Mouse (Mus musculus) forelimb bud, embryonic 11.5 days (tissue): ENCODE measurements at regions not wholly inside any gene's neighbourhood (a gene's known extent, or its start where the extent isn't known, plus 50 kb on each side); places are given as distances from the start of the nearest gene placed in this dataset.
A peak's percentile ranks its signal among the peaks of the same experiment; 100 is the strongest.
"Not testable (repeated sequence)": the region's sequence is repeated elsewhere in the genome, so short reads cannot be mapped to it uniquely, and the experiment has no call there.

ENCODE experiments used
- DNase-seq: peaks from one replicate; pipeline ENCODE4 v3.0.0-alpha.2; 2012; ENCODE audit warnings: low read depth, low spot score

DNA sequence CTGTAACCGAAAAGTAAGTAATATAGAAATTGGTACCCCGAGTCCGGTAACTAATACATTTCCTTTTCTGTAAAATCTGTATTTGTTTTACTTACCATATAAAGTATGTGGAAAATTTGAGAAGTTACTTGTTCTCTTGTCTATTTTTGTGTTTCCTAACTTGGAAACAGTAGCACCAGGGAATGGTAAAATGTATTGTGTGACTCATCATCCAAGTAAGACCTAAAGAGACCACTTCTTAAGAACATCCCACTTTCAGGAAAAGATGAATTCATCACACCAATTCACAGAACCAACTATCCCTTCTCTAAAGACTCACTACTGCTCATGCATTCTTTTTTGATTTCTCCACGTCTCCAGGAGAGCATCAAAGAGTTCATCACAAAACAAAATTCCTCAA, 457.6 kb upstream of the Htr2a start:
- DNase-seq: no peak

DNA sequence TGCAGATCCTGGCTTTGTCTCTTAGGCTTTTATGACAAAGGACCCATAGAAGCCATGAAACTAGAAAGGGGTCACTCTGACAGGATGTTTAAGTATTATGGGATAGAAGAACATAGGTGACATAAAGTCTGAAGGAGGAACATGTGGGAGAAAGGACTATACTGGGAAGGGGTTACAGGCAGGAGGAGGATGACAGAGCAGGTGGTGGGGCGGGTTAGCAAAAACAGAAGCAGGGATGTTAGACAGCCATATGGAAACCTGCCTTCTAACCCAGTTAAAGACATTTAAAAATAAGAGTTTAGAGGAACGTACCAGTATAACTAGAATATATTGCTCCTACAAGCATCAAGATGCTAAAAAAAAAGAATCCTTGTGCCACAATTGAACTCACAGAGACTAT, 438.9 kb upstream of the Htr2a start:
- DNase-seq: no peak

DNA sequence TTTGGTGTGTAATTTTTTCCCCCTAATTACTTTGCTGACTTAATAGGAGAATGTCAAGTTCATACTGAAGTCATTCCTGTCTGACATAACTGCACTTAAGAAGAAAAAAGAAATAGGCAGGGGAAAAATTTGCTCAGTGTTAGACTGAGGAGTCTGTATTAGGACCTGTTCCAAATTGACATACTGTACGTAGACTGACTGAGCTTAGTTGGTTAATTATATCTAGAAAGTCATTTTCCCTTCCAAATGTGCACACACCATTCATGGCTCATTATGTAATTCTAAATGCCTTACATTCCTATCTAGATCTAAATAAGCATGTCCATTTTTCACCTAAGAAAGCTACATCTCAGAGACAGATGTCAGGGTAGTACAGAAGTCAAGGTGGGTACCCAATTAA, 435.6 kb upstream of the Htr2a start:
- no peak for DNase-seq

GRCm38 (mm10) chr14:74217914-74218446, 422.7 kb upstream of the Htr2a start:
- no peak for DNase-seq

DNA sequence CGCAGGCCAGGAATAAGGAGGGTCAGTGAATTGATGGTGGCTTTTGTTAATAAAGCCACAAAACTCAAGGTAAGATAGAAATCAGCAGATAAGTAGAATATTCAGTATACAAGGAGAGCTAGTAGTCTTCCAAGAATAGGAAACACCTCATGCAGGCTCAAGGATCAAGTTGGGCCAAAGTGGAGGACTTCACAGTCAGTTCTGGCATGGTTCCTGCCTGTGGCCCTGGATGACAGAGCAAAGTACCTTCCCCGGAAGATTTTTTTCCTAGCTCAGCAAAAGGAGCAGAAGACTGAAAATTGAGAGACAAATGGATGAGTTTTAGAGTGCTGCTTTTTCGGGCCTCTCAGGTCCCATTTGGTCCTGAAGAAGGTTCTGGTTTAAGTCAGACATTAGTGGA, 420.9 kb upstream of the Htr2a start:
- no peak for DNase-seq

GRCm38 (mm10) chr14:74222093-74222492, 418.5 kb upstream of the Htr2a start:
- DNase-seq: no peak

- no peak for DNase-seq
Measured at GRCm38 (mm10) chr14:74229560-74230187, 411.0 kb upstream of the Htr2a start.

DNA sequence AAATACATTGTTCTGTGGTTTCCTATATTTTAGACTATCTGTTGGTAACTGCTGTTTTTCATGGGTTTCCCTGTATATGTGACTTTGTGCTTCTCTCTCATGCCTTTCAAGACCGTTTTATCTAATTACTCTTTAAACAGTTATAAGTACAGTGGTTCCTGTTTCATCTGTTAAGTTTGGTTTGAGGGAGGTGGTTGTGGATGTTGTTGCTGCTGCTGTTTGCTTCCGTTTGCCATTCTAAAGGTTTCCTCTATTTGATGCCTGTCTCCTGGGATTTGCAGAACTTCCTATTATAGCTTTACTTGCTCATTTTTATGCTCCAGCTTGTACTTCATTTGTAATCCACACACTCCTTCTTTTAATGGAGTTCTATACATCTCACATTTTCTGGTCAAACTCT, 400.4 kb upstream of the Htr2a start:
- DNase-seq: no peak

GRCm38 (mm10) chr14:74249263-74249878, 391.3 kb upstream of the Htr2a start:
- no peak for DNase-seq

DNA sequence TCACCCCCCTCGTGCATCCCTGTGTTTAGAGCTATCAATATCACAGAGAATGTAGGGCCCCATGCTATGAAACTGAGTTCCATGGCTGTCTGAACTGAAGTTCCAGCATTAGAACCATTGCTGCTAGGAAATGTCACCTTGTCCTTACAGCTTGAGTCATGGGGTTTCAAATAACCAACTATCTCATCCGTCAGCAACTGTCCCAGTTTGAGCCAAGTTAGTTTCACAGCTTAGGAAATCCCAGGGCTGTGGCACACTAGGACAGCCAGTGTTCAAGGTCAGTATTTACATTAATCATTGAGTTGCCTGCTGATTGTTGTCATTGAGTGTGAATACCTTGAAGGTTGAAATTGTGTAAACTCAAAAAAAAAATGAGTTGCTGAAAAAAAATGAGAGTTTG, 390.6 kb upstream of the Htr2a start:
- DNase-seq: no peak

DNA sequence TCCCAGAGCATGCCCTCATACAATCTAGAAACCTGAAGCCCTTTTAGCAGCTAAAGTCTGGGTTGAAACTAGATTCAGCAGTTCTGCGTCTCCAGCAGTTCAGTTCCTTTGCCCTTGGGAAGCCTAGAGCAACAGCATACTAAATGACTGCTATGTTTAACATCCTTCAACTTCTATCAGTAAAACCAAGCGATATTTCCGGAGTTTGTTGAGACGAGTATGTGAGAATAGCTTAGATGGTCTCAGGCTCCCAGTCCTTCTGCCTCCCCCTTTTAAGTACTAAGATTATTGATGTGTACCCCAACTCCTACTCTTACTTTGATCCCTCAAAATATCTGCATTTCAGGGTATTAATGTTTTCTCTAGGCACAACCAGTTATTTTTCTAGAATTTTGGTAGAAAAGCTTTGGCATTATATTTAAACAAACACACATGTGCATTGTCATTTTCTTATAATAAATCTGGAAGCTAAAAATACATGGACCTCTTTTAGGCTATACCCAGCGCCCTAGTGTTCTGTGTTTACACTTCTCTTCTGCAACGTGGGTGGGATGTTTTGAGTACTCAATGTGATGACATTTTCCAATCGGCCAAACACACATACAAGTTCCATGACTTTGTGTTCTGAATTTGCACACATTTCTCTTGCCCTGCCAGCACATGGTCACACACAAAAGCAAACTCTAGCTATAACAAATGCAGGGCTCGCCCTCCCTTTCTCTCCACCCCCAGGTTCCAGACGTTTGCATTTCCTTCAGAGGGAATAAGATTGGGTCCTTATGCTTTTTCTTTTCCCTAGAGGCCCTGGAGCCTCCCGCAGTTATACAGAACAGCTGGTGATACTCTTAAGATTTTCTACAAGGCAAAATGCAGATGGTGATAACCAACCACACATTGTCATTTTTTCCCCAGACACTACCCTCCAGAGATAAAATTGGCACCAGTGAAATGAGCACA, 388.2 kb upstream of the Htr2a start:
- no peak for DNase-seq

DNA sequence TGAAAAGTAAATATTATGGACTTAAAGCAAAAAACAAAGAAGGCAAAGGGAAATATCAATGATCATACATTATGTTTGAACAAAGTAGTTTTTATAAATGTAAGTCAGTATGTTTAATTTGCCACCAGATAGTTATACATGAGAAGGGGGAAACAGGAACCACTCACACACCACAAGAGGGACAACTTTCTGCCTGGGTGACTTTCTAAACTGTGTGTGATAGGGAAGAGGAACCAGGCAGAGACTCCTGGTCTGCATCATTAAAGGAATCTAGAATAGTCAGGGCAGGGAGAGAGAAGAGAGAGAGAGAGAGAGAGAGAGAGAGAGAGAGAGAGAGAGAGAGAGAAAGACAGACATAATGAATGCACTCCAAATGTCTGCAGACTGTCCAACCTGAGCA, 385.6 kb upstream of the Htr2a start:
- DNase-seq: no peak

DNA sequence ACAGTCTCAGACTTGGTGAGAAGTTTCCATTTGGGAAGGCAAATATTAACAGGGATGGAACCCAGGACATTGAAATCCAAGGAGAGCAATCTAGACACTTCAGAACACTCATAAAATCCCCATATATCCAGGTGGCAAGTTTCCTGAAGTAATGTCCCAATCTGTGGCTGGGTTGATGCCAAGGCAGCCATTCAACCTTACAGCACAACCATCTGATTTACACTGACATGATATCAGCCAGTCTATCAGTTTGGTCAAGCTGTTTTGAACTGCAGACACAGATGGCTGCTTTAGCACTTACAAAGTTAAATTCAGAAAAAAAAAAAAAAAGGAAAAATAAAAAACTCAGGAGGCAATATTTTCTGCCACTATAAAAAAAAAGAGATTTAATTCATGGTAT, 381.2 kb upstream of the Htr2a start:
- DNase-seq: no peak

DNA sequence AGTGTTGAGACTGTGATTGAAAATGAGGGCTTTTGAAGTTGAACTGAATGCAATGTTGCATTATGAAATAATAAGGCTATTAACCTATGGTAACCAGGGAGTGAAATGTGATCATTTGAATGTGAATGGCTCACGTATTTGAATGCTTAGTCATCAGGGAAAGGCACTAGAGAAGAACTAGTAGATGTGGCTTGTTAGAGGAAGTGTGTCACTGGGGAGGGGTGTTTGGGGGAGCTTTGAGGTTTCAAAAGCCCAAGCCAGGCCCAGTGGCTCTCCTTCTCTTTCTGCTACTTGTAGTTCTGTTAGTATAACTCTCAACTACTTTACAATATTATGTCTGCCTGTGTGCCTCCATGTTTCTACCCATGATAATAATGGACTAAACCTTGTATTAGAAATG, 373.6 kb upstream of the Htr2a start:
- DNase-seq: no peak

GRCm38 (mm10) chr14:74294560-74294959, 346.1 kb upstream of the Htr2a start:
- DNase-seq: no peak

DNA sequence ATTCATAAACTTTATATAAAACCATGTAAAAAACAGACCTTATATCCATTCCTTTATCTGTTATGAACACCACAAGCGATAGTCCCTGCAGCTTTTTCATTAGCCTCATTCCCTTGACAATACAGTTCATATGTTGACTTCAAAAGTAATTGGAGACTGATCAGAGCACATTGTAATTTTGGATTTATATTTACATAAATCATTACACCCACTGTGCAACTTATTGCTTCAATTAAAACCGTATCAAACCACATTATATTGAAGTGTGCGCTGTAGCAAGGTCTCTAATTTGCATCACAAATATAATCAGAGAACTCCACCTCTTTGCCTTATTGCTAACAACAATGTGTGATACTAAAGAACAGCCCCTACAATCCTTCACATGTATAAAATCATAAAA, 336.2 kb upstream of the Htr2a start:
- DNase-seq: no peak

DNA sequence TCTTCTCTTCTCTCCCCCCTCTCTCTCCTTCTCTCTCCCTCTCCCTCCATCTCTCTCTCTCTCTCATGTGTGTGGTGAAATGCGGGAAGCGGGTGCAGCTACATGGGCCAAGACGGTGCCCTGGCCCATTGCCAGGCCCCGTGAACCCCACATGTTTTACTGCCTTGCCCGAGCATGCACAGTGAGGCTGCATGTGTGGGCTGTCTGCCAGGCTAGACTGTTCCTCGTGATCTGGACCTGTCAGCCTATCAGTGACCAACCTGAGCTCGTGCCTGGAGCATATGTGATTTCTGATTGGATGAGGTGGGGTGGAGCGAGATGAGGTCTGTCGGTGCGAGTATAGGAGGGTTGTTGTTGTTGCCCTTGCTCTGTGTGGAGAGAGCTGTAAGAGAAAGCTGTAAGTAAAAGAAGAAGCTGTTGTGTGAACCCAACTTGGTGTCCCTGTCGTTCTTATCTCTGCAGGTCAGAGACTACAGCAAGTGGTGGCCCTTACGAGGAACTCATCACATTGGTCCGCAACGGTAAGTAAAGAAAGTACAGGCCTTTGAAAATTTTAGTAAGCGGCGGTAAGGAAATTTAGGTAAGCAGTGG, 333.8 kb upstream of the Htr2a start:
- no peak for DNase-seq

DNA sequence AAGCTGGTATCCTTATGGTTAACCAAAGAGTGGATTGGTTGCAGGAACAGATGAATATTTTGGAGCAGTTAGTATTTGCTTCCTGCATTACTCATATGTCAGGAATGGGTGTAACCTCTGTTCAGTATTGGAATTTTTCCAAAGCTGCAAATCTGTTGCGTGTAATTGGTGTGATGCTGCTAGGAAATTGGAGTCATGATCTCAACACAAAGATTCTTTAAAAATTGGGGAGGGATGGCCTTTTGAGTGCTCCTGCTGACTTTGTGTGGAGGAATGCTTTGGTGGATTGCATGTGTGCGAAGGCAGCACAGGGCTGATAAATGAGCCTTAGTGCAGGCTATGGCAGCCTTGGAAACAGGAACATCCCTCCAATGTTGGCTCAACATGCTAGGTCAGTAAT, 331.2 kb upstream of the Htr2a start:
- DNase-seq: not testable (repeated sequence)

GRCm38 (mm10) chr14:74327291-74327690, 313.3 kb upstream of the Htr2a start:
- DNase-seq: peak; percentile 14

DNA sequence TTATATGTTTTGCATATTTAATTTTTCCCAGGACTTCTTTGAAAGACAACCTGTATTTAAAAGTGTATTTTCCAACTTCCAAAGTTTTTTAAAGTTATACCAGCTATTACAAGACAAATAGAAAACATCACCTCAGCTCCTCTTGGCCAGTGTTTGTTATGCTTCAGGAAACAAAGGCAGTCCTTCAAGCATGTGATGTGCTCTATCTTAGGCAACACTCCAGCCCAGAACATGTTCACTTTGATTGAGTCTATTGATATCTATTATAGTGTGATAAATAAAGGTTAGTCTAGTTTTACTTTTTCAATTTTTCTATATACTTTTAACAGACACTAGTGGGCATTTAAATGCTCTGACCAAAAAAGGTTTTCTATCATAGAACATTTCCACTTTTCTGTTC, 289.9 kb upstream of the Htr2a start:
- no peak for DNase-seq

DNA sequence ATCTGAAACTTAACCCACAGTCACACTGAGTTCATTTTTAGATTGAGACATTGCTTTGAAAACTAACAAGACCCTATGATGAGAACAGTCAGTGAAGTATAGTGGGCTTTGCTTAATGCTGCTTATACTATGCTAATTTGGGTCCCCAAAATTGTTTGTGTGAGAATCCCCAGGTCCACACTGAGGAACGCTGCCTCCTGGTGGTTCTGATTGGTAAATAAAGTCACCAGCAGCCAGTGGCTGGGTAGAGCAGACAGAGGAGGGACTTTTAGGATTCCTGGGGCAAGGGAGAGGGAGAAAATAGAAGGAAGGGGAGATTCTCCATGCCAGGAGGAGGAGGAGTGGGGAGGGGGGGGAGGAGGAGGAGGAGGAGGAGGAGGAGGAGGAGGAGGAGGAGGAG, 288.4 kb upstream of the Htr2a start:
- DNase-seq: no peak
